Mouse (Mus musculus) myocyte (in vitro differentiated cells): ENCODE results near the gene Sept12. TPM values are rescaled to one million over a fixed set of nuclear protein-coding genes. Genes with fewer than 3 reads are reported as not detected.

Source experiments
- H3K27me3 ChIP-seq: one replicate; pipeline ENCODE4 v1.6.1; 2011; ENCODE audit not compliant: control insufficient read depth, insufficient read depth, insufficient read length
- H3K36me3 ChIP-seq: one replicate; pipeline ENCODE4 v1.6.1; 2011; ENCODE audit not compliant: control insufficient read depth, insufficient read depth
- H3K4me2 ChIP-seq: one replicate; pipeline ENCODE4 v1.6.1; 2011; ENCODE audit warnings: low read depth, control low read depth
- H3K4me3 ChIP-seq: one replicate; pipeline ENCODE4 v1.5.1; 2011; ENCODE audit warnings: mild to moderate bottlenecking, control low read depth, moderate library complexity
- H3K79me2 ChIP-seq: one replicate; pipeline ENCODE4 v1.6.1; 2011; ENCODE audit not compliant: control insufficient read depth, insufficient read depth
- H3ac ChIP-seq: one replicate; pipeline ENCODE4 v1.6.1; 2011; ENCODE audit not compliant: control insufficient read depth, insufficient read length
- CEBPB ChIP-seq: IDR thresholded peaks from 2 replicates; pipeline ENCODE4 v1.6.1; 2011; ENCODE audit warnings: mild to moderate bottlenecking, moderate library complexity; ENCODE audit not compliant: poor library complexity, insufficient read depth, severe bottlenecking
- E2F4 ChIP-seq: IDR thresholded peaks from one replicate; pipeline ENCODE4 v1.6.1; 2011; ENCODE audit warnings: mild to moderate bottlenecking, control low read depth, moderate library complexity; ENCODE audit not compliant: insufficient read depth
- MAX ChIP-seq: IDR thresholded peaks from one replicate; pipeline ENCODE4 v1.6.1; 2011; ENCODE audit warnings: low read depth, mild to moderate bottlenecking, control low read depth
- MYOD1 ChIP-seq, 3 experiments: IDR thresholded peaks; one replicate each; pipeline ENCODE4 v1.6.1; 2011; ENCODE audit warnings: control low read depth in 2 of 3, low read depth in 2 of 3, mild to moderate bottlenecking in 2 of 3, moderate library complexity in 1 of 3; ENCODE audit not compliant: insufficient read length in 2 of 3, control insufficient read depth in 1 of 3
- MYOG ChIP-seq, 3 experiments: IDR thresholded peaks; one replicate each; pipeline ENCODE4 v1.6.1; 2011; ENCODE audit warnings: control low read depth in 2 of 3, low read depth in 2 of 3, mild to moderate bottlenecking in 2 of 3; ENCODE audit not compliant: insufficient read length in 2 of 3, control insufficient read depth in 1 of 3, insufficient read depth in 1 of 3
- POLR2A ChIP-seq: IDR thresholded peaks from one replicate; pipeline ENCODE4 v1.6.1; 2011; ENCODE audit warnings: low read depth, mild to moderate bottlenecking, control low read depth, moderate library complexity; ENCODE audit not compliant: insufficient read length
- POLR2AphosphoS2 ChIP-seq: IDR thresholded peaks from one replicate; pipeline ENCODE4 v1.6.1; 2011; ENCODE audit warnings: low read depth, control low read depth; ENCODE audit not compliant: insufficient read length
- REST ChIP-seq: IDR thresholded peaks from one replicate; pipeline ENCODE4 v1.6.1; 2011; ENCODE audit warnings: mild to moderate bottlenecking, control low read depth, moderate library complexity; ENCODE audit not compliant: insufficient read depth, insufficient read length
- SRF ChIP-seq: IDR thresholded peaks from one replicate; pipeline ENCODE4 v1.6.1; 2011; ENCODE audit warnings: low read depth; ENCODE audit not compliant: control insufficient read depth, insufficient read length
- TCF12 ChIP-seq: IDR thresholded peaks from one replicate; pipeline ENCODE4 v1.6.1; 2011; ENCODE audit warnings: mild to moderate bottlenecking, control low read depth; ENCODE audit not compliant: poor library complexity, insufficient read depth, severe bottlenecking
- TCF3 ChIP-seq: IDR thresholded peaks from one replicate; pipeline ENCODE4 v1.6.1; 2011; ENCODE audit warnings: low read depth, control low read depth; ENCODE audit not compliant: insufficient read length
- USF1 ChIP-seq: IDR thresholded peaks from one replicate; pipeline ENCODE4 v1.6.1; 2011; ENCODE audit warnings: low read depth, mild to moderate bottlenecking, control low read depth, moderate library complexity
- polyA plus RNA-seq: library from polyadenylated mRNA; unstranded; fragments of >200 nt; fragmentation: generic; extraction: Trizol; gene quantifications from one replicate; pipeline ENCODE4 v1.2.1, GENCODE M21; 2012; ENCODE audit warnings: missing spikeins

Sept12 gene
- polyA plus RNA-seq, 1 experiment = 0.04 TPM

DNA sequence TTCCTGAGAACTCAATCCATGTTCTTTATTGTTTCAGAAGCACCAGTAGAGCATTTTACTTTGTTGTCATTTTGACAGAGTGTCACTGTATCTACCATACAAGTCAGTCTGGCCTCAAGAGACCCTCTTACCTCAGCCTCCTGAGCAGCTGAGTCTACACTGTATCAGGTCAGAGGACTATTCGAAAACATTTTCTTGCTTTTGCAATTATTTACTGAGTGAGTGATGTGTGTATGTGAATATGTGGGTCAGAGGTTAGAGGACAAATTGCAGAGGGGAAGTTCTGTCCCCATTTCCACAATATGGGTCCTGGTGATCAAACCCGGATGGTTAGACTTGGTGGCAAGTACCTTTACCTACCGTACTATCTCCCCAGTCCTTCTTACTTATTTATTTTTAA, 26.4 kb upstream of the Sept12 start:
- TF ChIP-seq POLR2AphosphoS2 = no peak
- TF ChIP-seq REST = no peak
- no peak for TF ChIP-seq CEBPB
- no peak overlapping the region for H3K4me2 ChIP-seq
- no peaks in the 10 kb centered on the region for H3K27me3 ChIP-seq
- peaks cover 75% of the 10 kb centered on the region for H3K36me3 ChIP-seq
- no peaks in the 10 kb centered on the region for H3K79me2 ChIP-seq
- H3ac ChIP-seq = no peak overlapping the region
- H3K4me3 ChIP-seq = no peak overlapping the region

DNA sequence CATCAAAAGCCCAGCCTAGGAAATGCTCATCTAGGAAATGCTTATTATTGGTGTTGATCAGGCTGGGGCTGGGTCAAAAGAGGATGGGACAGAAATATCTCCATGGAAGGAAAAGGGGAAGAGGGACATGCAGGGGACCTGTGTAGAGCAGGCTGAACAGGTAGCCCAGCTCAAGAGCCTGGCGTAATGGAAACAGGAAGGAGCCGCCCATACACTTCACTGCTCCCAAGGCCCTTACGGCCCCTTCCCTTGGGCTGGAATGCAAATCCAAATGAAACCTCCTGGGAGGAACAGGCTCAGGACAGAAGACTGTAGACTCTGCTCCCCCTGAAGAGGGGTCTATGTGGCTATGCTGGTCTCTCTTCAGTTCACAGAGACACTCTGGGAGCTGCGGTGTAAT, 16.9 kb upstream of the Sept12 start:
- Histone ChIP-seq H3K79me2 (no peaks in the 10 kb centered on the region), H3K4me2 (no peak overlapping the region), H3K4me3 (no peak overlapping the region), H3K36me3 (peaks cover 29% of the 10 kb centered on the region), H3K27me3 (no peaks in the 10 kb centered on the region), H3ac (no peak overlapping the region)
- TF ChIP-seq TCF3 = no peak
- no peak for TF ChIP-seq USF1
- no peak for TF ChIP-seq REST
- no peak for TF ChIP-seq CEBPB
- no peak for TF ChIP-seq SRF
- no peak for TF ChIP-seq POLR2A
- no peak for TF ChIP-seq POLR2AphosphoS2
- no peak for TF ChIP-seq MYOG (IDR thresholded peaks at IDR 0.05; ENCODE audit: control insufficient read depth in 1 of 3, insufficient read depth in 1 of 3, insufficient read length in 2 of 3, low read depth in 2 of 3)
- no peak for TF ChIP-seq MAX

GRCm38 (mm10) chr16:5013054-5013838, 15.6 kb upstream of the Sept12 start, which contains the start of gene Rogdi:
Gene Rogdi, minus strand, starts transcription at chr16:5013553.
- H3K36me3 ChIP-seq = peaks cover 17% of the 10 kb centered on the region
- TF ChIP-seq USF1 (no peak), TCF3 (no peak), MYOD1 (IDR thresholded peaks at IDR 0.05; ENCODE audit: control insufficient read depth in 1 of 3, insufficient read length in 2 of 3, low read depth in 2 of 3) (peak in 2 of 3 experiments; percentile 22 to 66), CEBPB (no peak), MYOG (IDR thresholded peaks at IDR 0.05; ENCODE audit: control insufficient read depth in 1 of 3, insufficient read depth in 1 of 3, insufficient read length in 2 of 3, low read depth in 2 of 3) (peak in 2 of 3 experiments; percentile 32 to 35), POLR2AphosphoS2 (peak; percentile 91), POLR2A (peak; percentile 93), SRF (peak; percentile 80)
- H3K4me3 ChIP-seq = peak within 1 kb of the TSS; percentile 32
- H3K27me3 ChIP-seq = no peaks in the 10 kb centered on the region
- no peaks in the 10 kb centered on the region for H3K79me2 ChIP-seq
- peak within 1 kb of the TSS; percentile 16 for H3ac ChIP-seq
- H3K4me2 ChIP-seq = peak within 1 kb of the TSS; percentile 97

- Histone ChIP-seq H3K4me3 (peak overlapping the region; percentile 32), H3K36me3 (peaks cover 10% of the 10 kb centered on the region), H3K79me2 (no peaks in the 10 kb centered on the region), H3K27me3 (no peaks in the 10 kb centered on the region), H3K4me2 (peak overlapping the region; percentile 97), H3ac (peak overlapping the region; percentile 16)
- no peak for TF ChIP-seq TCF3
- TF ChIP-seq TCF12 = no peak
- no peak for TF ChIP-seq CEBPB
- no peak for TF ChIP-seq POLR2AphosphoS2
- no peak for TF ChIP-seq E2F4
- no peak for TF ChIP-seq MYOG (IDR thresholded peaks at IDR 0.05; ENCODE audit: control insufficient read depth in 1 of 3, insufficient read depth in 1 of 3, insufficient read length in 2 of 3, low read depth in 2 of 3)
- TF ChIP-seq SRF = no peak
- TF ChIP-seq MYOD1 (IDR thresholded peaks at IDR 0.05; ENCODE audit: control insufficient read depth in 1 of 3, insufficient read length in 2 of 3, low read depth in 2 of 3) = no peak
- TF ChIP-seq POLR2A = no peak
- TF ChIP-seq MAX = no peak
- no peak for TF ChIP-seq REST
- TF ChIP-seq USF1 = no peak
Observed at GRCm38 (mm10) chr16:5012036-5013005, 14.7 kb upstream of the Sept12 start.
